Mouse (Mus musculus) liver, embryonic 14.5 days (tissue): ENCODE results near the gene Sfn.

ENCODE experiments used
- CTCF ChIP-seq: IDR thresholded peaks from 2 replicates; pipeline ENCODE4 v1.5.1; 2016; ENCODE audit warnings: antibody characterized with exemption, low read depth, control low read depth
- EP300 ChIP-seq: IDR thresholded peaks from 2 replicates; pipeline ENCODE4 v1.6.1; 2016; ENCODE audit warnings: antibody characterized with exemption, low read depth

- TF ChIP-seq CTCF (no peak), EP300 (no peak)
These were observed 2.2 kb upstream of the Sfn start for GRCm38 (mm10) chr4:133604175-133604574.
